Mouse (Mus musculus) megakaryocyte-erythroid progenitor cell, adult 5-6 weeks (primary cell): ENCODE measurements around the gene Sprr2d. TPM values are rescaled to one million over a fixed set of nuclear protein-coding genes. Genes with fewer than 3 reads are reported as not detected.

Experiments used
- ATAC-seq: replicated peaks from 2 replicates; pipeline ENCODE4 v1.8.0; 2016; ENCODE audit warnings: mild to moderate bottlenecking, inconsistent platforms; ENCODE audit not compliant: severe bottlenecking, poor library complexity, low FRiP score, low TSS enrichment
- total RNA-seq, 2 experiments: library from RNA; stranded (forward) in 1 of 2; stranded (reverse) in 1 of 2; fragments of 200-1000, 215-1000 nt in 1 of 2; fragments of >200 nt in 1 of 2; fragmentation: Nextera tagmentation in 1 of 2; gene quantifications; 2 replicates each; pipeline ENCODE4 v1.2.3; 2014 to 2017

Sprr2d gene
- total RNA-seq (2014; fragmentation: Nextera tagmentation) (not detected in 2 replicates), total RNA-seq (2017) (not detected in 2 replicates)

- ATAC-seq, result no peak
Observed at GRCm38 (mm10) chr3:92338840-92339239, at the start of gene Sprr2d. Gene Sprr2d (plus strand): TSS chr3:92339140.

GRCm38 (mm10) chr3:92307406-92307805 lies 31.5 kb upstream of the Sprr2d start:
- ATAC-seq, result no peak

GRCm38 (mm10) chr3:92316320-92316719 lies 22.6 kb upstream of the Sprr2d start, which contains the start of gene Sprr2b:
Gene Sprr2b (plus strand): TSS chr3:92316620.
- no peak for ATAC-seq

- no peak for ATAC-seq
Observed at GRCm38 (mm10) chr3:92317384-92317783, 21.6 kb upstream of the Sprr2d start.

GRCm38 (mm10) chr3:92336278-92336677 lies 2.7 kb upstream of the Sprr2d start:
- no peak for ATAC-seq

- ATAC-seq, result no peak
Observed at GRCm38 (mm10) chr3:92351843-92352242, 12.9 kb downstream of the Sprr2d start, which contains the start of gene Sprr2e. Gene Sprr2e (plus strand): TSS chr3:92352143.

GRCm38 (mm10) chr3:92361619-92362018 lies 22.7 kb downstream of the Sprr2d start:
- ATAC-seq, result no peak

GRCm38 (mm10) chr3:92364887-92365286 lies 25.9 kb downstream of the Sprr2d start, which contains the start of gene Sprr2f:
Gene Sprr2f (plus strand): TSS chr3:92365187.
- no peak for ATAC-seq

GRCm38 (mm10) chr3:92373613-92374012 lies 34.7 kb downstream of the Sprr2d start:
- no peak for ATAC-seq

- ATAC-seq, result no peak
Observed at GRCm38 (mm10) chr3:92385385-92385784, 46.4 kb downstream of the Sprr2d start, which contains the start of gene Sprr2h. Gene Sprr2h (plus strand): TSS chr3:92385685.

Other genes starting within 250 kb of the Sprr2d start
- gene Prr9, start 215.2 kb upstream of the Sprr2d start, total RNA-seq (2014; fragmentation: Nextera tagmentation), result not detected in 2 replicates
- gene Prr9, start 215.2 kb upstream of the Sprr2d start, total RNA-seq (2017), result not detected in 2 replicates
- not detected in 2 replicates for gene Lelp1, start 196.4 kb upstream of the Sprr2d start, total RNA-seq (2014; fragmentation: Nextera tagmentation)
- gene Lelp1, start 196.4 kb upstream of the Sprr2d start, total RNA-seq (2017), result not detected in 2 replicates
- gene Sprr2a1, start 123.3 kb upstream of the Sprr2d start, total RNA-seq (2014; fragmentation: Nextera tagmentation), result not detected in 2 replicates
- not detected in 2 replicates for gene Sprr2a1, start 123.3 kb upstream of the Sprr2d start, total RNA-seq (2017)
- not detected in 2 replicates for gene Sprr2a2, start 123.2 kb upstream of the Sprr2d start, total RNA-seq (2014; fragmentation: Nextera tagmentation)
- not detected in 2 replicates for gene Sprr2a2, start 123.2 kb upstream of the Sprr2d start, total RNA-seq (2017)
- gene Sprr2a3, start 53.7 kb upstream of the Sprr2d start, total RNA-seq (2014; fragmentation: Nextera tagmentation), result not detected in 2 replicates
- not detected in 2 replicates for gene Sprr2a3, start 53.7 kb upstream of the Sprr2d start, total RNA-seq (2017)
- not detected in 2 replicates for gene Sprr2b, start 22.5 kb upstream of the Sprr2d start, total RNA-seq (2014; fragmentation: Nextera tagmentation)
- gene Sprr2b, start 22.5 kb upstream of the Sprr2d start, total RNA-seq (2017), result not detected in 2 replicates
- gene Sprr2e, start 13.0 kb downstream of the Sprr2d start, total RNA-seq (2014; fragmentation: Nextera tagmentation), result not detected in 2 replicates
- not detected in 2 replicates for gene Sprr2e, start 13.0 kb downstream of the Sprr2d start, total RNA-seq (2017)
- gene Sprr2f, start 26.0 kb downstream of the Sprr2d start, total RNA-seq (2014; fragmentation: Nextera tagmentation), result not detected in 2 replicates
- gene Sprr2f, start 26.0 kb downstream of the Sprr2d start, total RNA-seq (2017), result not detected in 2 replicates
- gene Sprr2h, start 46.5 kb downstream of the Sprr2d start, total RNA-seq (2014; fragmentation: Nextera tagmentation), result not detected in 2 replicates
- not detected in 2 replicates for gene Sprr2h, start 46.5 kb downstream of the Sprr2d start, total RNA-seq (2017)
- gene Sprr2i, start 68.9 kb downstream of the Sprr2d start, total RNA-seq (2014; fragmentation: Nextera tagmentation), result not detected in 2 replicates
- gene Sprr2i, start 68.9 kb downstream of the Sprr2d start, total RNA-seq (2017), result not detected in 2 replicates
- not detected in 2 replicates for gene Sprr2j-ps, start 78.9 kb downstream of the Sprr2d start, total RNA-seq (2014; fragmentation: Nextera tagmentation)
- not detected in 2 replicates for gene Sprr2j-ps, start 78.9 kb downstream of the Sprr2d start, total RNA-seq (2017)
- gene Gm9774, start 90.3 kb downstream of the Sprr2d start, total RNA-seq (2014; fragmentation: Nextera tagmentation), result 4.8 and 16.6 TPM in 2 replicates
- gene Gm9774, start 90.3 kb downstream of the Sprr2d start, total RNA-seq (2017), result 1.1 and 3.6 TPM in 2 replicates
- not detected in 2 replicates for gene Sprr2k, start 93.4 kb downstream of the Sprr2d start, total RNA-seq (2014; fragmentation: Nextera tagmentation)
- gene Sprr2k, start 93.4 kb downstream of the Sprr2d start, total RNA-seq (2017), result not detected in 2 replicates
- not detected in 2 replicates for gene Sprr1b, start 99.6 kb downstream of the Sprr2d start, total RNA-seq (2014; fragmentation: Nextera tagmentation)
- gene Sprr1b, start 99.6 kb downstream of the Sprr2d start, total RNA-seq (2017), result not detected in 2 replicates
- gene Sprr3, start 119.6 kb downstream of the Sprr2d start, total RNA-seq (2014; fragmentation: Nextera tagmentation), result not detected in 2 replicates
- not detected in 2 replicates for gene Sprr3, start 119.6 kb downstream of the Sprr2d start, total RNA-seq (2017)
- gene Sprr1a, start 146.8 kb downstream of the Sprr2d start, total RNA-seq (2014; fragmentation: Nextera tagmentation), result not detected in 2 replicates
- gene Sprr1a, start 146.8 kb downstream of the Sprr2d start, total RNA-seq (2017), result not detected in 2 replicates
- gene Sprr4, start 161.4 kb downstream of the Sprr2d start, total RNA-seq (2014; fragmentation: Nextera tagmentation), result not detected in 2 replicates
- gene Sprr4, start 161.4 kb downstream of the Sprr2d start, total RNA-seq (2017), result not detected in 2 replicates
- gene 2310046K23Rik, start 195.4 kb downstream of the Sprr2d start, total RNA-seq (2014; fragmentation: Nextera tagmentation), result not detected in 2 replicates
- not detected in 2 replicates for gene 2310046K23Rik, start 195.4 kb downstream of the Sprr2d start, total RNA-seq (2017)
- gene Ivl, start 234.6 kb downstream of the Sprr2d start, total RNA-seq (2014; fragmentation: Nextera tagmentation), result not detected in 2 replicates
- gene Ivl, start 234.6 kb downstream of the Sprr2d start, total RNA-seq (2017), result not detected in 2 replicates
- gene Smcp, start 249.9 kb downstream of the Sprr2d start, total RNA-seq (2014; fragmentation: Nextera tagmentation), result not detected in 2 replicates
- not detected in 2 replicates for gene Smcp, start 249.9 kb downstream of the Sprr2d start, total RNA-seq (2017)